Mouse (Mus musculus) G1E (cell line): ENCODE measurements around the gene Rab36. TPM values are rescaled to one million over a fixed set of nuclear protein-coding genes. Genes with fewer than 3 reads are reported as not detected.

ENCODE experiments used
- ATAC-seq: 2 replicates; pipeline ENCODE4 v1.8.0; 2016; ENCODE audit warnings: mild to moderate bottlenecking; ENCODE audit not compliant: insufficient number of reproducible peaks, poor library complexity, low FRiP score, severe bottlenecking; ENCODE audit errors: extremely low read depth
- DNase-seq: peaks from one replicate; pipeline ENCODE4 v3.0.0; 2012; ENCODE audit warnings: low spot score
- H3K27me3 ChIP-seq: 2 replicates; pipeline ENCODE4 v1.6.1; 2012; ENCODE audit warnings: mild to moderate bottlenecking, low read length, inconsistent platforms; ENCODE audit not compliant: insufficient read depth
- H3K36me3 ChIP-seq: replicated peaks from 2 replicates; pipeline ENCODE3; 2012; ENCODE audit warnings: mild to moderate bottlenecking, inconsistent platforms
- H3K4me1 ChIP-seq: 2 replicates; pipeline ENCODE4 v1.6.1; 2012; ENCODE audit warnings: low read depth, low read length, inconsistent platforms, mixed read lengths; ENCODE audit not compliant: insufficient read depth
- H3K4me3 ChIP-seq: 2 replicates; pipeline ENCODE4 v1.5.1; 2012; ENCODE audit warnings: low read depth, mild to moderate bottlenecking, inconsistent platforms, low read length, moderate library complexity, mixed read lengths
- H3K9me3 ChIP-seq: replicated peaks from 2 replicates; pipeline ENCODE4 v1.6.1; 2012; ENCODE audit warnings: inconsistent platforms
- CTCF ChIP-seq: IDR thresholded peaks from 2 replicates; pipeline ENCODE4 v1.5.1; 2012; ENCODE audit warnings: low read depth, low read length, inconsistent platforms, mixed read lengths
- GATA1 ChIP-seq: IDR thresholded peaks from 2 replicates; pipeline ENCODE4 v1.6.1; 2012; ENCODE audit warnings: borderline replicate concordance, low read length, inconsistent platforms, mixed read lengths
- GATA2 ChIP-seq: IDR thresholded peaks from 2 replicates; pipeline ENCODE4 v1.6.1; 2012; ENCODE audit warnings: low read depth, low read length, inconsistent platforms, borderline replicate concordance
- POLR2AphosphoS5 ChIP-seq: IDR thresholded peaks from 2 replicates; pipeline ENCODE4 v1.6.1; 2012; ENCODE audit warnings: low read depth, low read length, inconsistent platforms; ENCODE audit not compliant: insufficient replicate concordance
- TAL1 ChIP-seq: conservative IDR thresholded peaks from 2 replicates; pipeline ENCODE4 v1.6.1; 2012; ENCODE audit warnings: low read depth, low read length, inconsistent platforms, mixed read lengths
- polyA plus RNA-seq: library from polyadenylated mRNA; stranded (reverse); fragments of >175 nt; gene quantifications from 2 replicates; pipeline ENCODE4 v1.2.3, GENCODE M21; 2012
- total RNA-seq, 2 experiments: library from RNA; stranded (forward) in 1 of 2; stranded (reverse) in 1 of 2; fragments of 200-1000 nt in 1 of 2; fragments of >200 nt in 1 of 2; fragmentation: Nextera tagmentation in 1 of 2; gene quantifications; 2 replicates each; pipeline ENCODE4 v1.2.3; 2014 to 2017

Gene Rab36
- total and polyA plus RNA-seq, 3 experiments: 0.05 TPM; not detected in 2

- H3K27me3 ChIP-seq: no peaks in the 10 kb centered on the region
- no peaks in the 10 kb centered on the region for H3K36me3 ChIP-seq
- no peak overlapping the region for H3K4me3 ChIP-seq
- ATAC-seq: no peak
- peaks cover 81% of the 10 kb centered on the region for H3K9me3 ChIP-seq
- no peak for DNase-seq
- TF ChIP-seq CTCF (no peak), POLR2AphosphoS5 (no peak), GATA2 (no peak), GATA1 (no peak), TAL1 (no peak)
- no peaks in the 10 kb centered on the region for H3K4me1 ChIP-seq
These were observed 21.5 kb downstream of the Rab36 start for GRCm38 (mm10) chr10:75058336-75058735.

- DNase-seq: no peak
- H3K27me3 ChIP-seq: no peaks in the 10 kb centered on the region
- no peaks in the 10 kb centered on the region for H3K4me1 ChIP-seq
- H3K4me3 ChIP-seq: no peak overlapping the region
- peaks cover 82% of the 10 kb centered on the region for H3K9me3 ChIP-seq
- ATAC-seq: no peak
- no peak for TF ChIP-seq CTCF
- no peak for TF ChIP-seq TAL1
- no peak for TF ChIP-seq GATA1
- TF ChIP-seq GATA2: no peak
- no peak for TF ChIP-seq POLR2AphosphoS5
- H3K36me3 ChIP-seq: no peaks in the 10 kb centered on the region
These were observed 22.0 kb downstream of the Rab36 start for GRCm38 (mm10) chr10:75058761-75059395.

- Histone ChIP-seq H3K9me3 (peaks cover 82% of the 10 kb centered on the region), H3K4me3 (no peak overlapping the region), H3K36me3 (no peaks in the 10 kb centered on the region), H3K4me1 (no peaks in the 10 kb centered on the region), H3K27me3 (no peaks in the 10 kb centered on the region)
- no peak for ATAC-seq
- no peak for TF ChIP-seq GATA2
- TF ChIP-seq GATA1: no peak
- no peak for TF ChIP-seq POLR2AphosphoS5
- no peak for TF ChIP-seq CTCF
- TF ChIP-seq TAL1: no peak
- DNase-seq: no peak
These were observed 22.5 kb downstream of the Rab36 start for GRCm38 (mm10) chr10:75059396-75059795.

GRCm38 (mm10) chr10:75060217-75060842, 23.5 kb downstream of the Rab36 start, which contains the start of gene Bcr:
Bcr (plus strand) TSS chr10:75060592.
- Histone ChIP-seq H3K4me1 (no peaks in the 10 kb centered on the region), H3K27me3 (no peaks in the 10 kb centered on the region), H3K9me3 (peaks cover 89% of the 10 kb centered on the region), H3K36me3 (no peaks in the 10 kb centered on the region), H3K4me3 (peak within 1 kb of the TSS; percentile 13; the same call in 1 of the 2 replicates)
- DNase-seq: no peak
- no peak for ATAC-seq
- no peak for TF ChIP-seq GATA1

- H3K36me3 ChIP-seq: no peaks in the 10 kb centered on the region
- no peaks in the 10 kb centered on the region for H3K4me1 ChIP-seq
- DNase-seq (no peak), ATAC-seq (no peak)
- no peak for TF ChIP-seq POLR2AphosphoS5
- TF ChIP-seq GATA2: no peak
- TF ChIP-seq GATA1: no peak
- no peak for TF ChIP-seq TAL1
- no peak for TF ChIP-seq CTCF
- H3K4me3 ChIP-seq: no peak overlapping the region; the same call in 1 of the 2 replicates
- peaks cover 89% of the 10 kb centered on the region for H3K9me3 ChIP-seq
- H3K27me3 ChIP-seq: no peaks in the 10 kb centered on the region
These were observed 24.0 kb downstream of the Rab36 start for GRCm38 (mm10) chr10:75060843-75061235.

GRCm38 (mm10) chr10:75061341-75062188, 24.7 kb downstream of the Rab36 start:
- DNase-seq: no peak
- Histone ChIP-seq H3K4me3 (peak overlapping the region; percentile 13; the same call in 1 of the 2 replicates), H3K4me1 (no peaks in the 10 kb centered on the region)

More at GRCm38 (mm10) chr10:75061341-75062188, 24.7 kb downstream of the Rab36 start:
- no peak for ATAC-seq
- TF ChIP-seq POLR2AphosphoS5 (no peak), GATA1 (no peak), TAL1 (no peak), GATA2 (no peak), CTCF (no peak)
- peaks cover 86% of the 10 kb centered on the region for H3K9me3 ChIP-seq
- no peaks in the 10 kb centered on the region for H3K36me3 ChIP-seq
- H3K27me3 ChIP-seq: no peaks in the 10 kb centered on the region
